Mouse (Mus musculus) right cerebral cortex, postnatal 14 days (tissue): ENCODE results near the gene Utp11.

Source experiments
- DNase-seq: peaks from one replicate; pipeline ENCODE4 v3.0.0; 2022

The Utp11 gene

DNA sequence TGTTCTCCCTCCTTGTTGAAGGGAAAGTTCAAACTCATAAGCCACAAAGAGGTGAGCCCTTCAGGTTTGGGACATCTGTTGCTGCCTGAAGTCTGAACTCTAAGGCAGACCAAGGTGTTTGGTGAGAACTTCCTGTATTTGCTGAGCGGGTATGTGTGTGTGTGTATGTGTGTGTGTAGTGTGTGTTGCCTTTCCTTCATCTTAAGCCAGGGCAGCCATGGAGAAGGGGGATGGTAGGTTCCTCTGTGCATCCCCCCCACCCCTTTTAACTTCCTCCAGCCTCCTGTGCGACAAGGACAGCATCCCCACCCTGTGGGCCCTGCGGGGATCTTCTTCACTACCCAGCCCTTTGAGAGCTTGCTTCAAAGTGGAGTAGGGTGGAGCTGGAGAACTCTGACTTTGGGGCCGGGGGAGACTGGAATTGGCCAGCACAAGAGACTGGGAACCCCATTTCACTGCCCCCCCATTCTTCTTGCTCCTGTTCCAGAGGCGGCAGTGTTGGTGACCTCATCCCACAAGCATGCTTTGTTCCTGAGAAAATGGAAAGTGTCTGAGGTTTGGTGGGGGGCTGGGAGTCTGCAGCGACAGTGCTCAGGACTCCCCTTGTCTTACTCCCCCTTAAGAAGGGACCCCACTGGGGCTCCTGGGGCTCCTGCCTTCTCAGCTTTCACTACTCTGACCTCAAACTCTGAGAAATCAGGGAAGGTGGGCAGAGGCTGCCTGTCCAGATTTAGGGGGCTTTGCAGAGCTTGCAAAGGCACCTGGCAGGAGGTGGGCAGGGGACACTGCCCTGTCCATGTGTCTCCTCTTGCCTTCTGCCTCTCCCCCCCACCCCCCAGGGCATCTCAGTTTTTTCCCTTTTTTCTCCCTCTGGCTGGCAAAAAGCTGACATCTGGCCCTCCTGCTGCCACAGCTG lies 10.7 kb upstream of the Utp11 start:
- no peak for DNase-seq

DNA sequence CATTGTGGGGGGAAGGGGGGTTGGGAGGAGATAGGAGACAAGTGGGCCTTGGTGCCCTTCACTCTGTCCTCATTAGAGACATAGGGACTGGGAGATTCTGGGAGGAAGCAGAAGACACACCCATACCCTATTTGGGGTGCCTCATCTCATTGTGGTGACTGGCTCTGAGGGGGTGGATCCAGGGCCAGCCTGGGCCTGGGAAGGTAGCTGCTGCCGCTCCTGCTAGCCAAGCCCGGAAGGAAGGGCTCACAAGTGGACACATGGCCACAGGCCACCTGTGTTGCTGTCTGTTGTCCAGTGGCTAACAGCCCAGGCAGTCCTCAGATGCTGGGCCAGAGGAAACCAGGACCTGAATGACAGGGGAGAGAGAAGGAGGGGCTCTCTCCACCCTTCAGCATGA lies 10.0 kb upstream of the Utp11 start:
- DNase-seq = no peak

DNA sequence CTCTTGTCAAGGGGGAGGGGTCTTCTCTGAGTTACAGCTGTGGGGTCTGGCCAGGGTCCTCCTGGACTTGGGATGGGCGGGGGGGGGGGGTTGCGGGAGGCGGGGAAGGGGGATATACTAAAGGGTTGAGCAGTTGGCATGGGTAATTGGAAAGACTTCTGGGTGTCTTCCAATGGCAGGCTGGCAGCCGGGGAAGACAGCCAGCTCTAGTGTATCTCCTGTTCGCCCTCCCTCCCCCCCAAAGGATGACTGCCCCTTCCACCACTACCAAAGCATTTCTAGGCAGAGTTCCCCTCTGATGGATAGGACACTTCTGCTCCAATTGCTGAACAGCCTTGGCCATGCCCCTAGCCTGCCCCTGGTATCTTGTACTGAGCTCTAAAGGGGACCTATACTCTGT lies 8.5 kb upstream of the Utp11 start:
- no peak for DNase-seq

DNA sequence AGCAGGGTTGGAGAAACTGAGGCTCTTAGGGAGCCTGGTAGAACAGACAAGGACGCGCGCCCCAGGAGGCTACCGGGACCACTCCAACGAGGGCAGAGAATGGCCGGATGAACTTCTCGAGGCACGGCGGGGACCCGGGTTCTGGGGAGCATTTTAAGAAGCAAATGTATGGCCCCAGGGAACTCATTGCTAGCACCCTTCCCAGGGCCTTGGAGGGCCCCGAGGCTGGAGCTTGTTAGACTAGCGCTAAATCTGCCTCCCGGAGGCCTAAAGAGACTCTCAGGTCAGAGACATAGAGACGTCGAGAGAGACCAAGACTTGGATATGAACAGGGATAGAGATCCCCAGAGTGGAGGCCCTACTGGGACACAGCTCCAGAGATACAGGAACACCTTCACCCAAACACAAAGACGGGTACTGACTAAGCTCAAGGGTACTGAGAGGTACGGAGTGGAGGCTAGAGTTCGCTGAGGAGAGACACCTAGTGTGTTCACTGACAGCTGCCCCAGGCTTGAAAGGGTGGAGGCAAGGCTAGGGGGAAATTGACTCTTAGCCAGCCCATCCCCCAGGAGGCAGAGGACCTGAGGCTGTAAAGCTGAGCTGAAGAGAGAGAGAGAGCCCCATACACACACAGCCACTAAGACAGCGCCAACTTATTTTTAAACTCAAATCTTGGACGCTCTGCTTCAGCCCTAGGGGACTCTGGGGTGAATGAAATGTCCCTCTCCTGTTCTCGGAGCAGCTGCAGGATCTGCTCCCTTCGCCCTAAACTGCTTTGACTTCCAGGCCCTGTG lies 7.8 kb upstream of the Utp11 start:
- no peak for DNase-seq

DNA sequence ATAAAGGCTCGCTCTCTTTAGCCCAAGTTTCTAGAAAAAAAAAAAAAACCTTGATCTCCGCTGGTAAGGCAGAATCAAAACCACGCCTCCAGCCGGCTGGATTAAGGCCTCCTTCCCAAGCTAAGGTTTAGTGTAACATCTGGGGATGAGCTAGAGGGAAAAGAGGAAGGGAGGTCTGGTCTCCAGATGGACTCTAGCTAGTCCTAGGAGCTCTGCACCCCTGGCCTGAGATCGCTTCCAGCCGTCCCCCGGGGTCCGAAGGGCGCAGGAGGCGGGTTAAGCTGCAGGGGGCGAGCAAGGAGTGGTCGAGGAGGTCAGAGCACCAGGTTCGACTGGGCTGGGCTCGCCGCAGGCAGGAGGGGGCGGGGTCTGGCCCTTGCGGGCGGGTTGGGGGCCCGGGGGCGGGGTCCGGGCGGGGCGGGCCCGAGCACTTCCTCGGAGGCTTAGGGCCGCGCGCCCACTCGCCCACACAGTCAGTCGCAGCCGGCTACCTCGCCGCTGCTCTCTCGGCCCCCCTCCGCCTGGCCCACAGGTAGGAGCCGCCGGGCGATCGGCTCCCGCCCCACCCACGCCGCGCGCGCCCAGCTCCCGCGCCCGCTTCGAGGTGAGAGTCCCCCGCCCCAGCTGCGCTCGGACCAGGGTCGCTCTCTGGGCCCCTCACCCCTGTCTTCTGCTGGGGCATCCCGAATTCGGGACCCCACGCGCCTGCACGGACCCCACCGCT lies 7.0 kb upstream of the Utp11 start, which contains the start of gene Fhl3:
Gene Fhl3 (plus strand): TSS at position 454 of the 724 bp plus-strand sequence.
- no peak for DNase-seq

DNA sequence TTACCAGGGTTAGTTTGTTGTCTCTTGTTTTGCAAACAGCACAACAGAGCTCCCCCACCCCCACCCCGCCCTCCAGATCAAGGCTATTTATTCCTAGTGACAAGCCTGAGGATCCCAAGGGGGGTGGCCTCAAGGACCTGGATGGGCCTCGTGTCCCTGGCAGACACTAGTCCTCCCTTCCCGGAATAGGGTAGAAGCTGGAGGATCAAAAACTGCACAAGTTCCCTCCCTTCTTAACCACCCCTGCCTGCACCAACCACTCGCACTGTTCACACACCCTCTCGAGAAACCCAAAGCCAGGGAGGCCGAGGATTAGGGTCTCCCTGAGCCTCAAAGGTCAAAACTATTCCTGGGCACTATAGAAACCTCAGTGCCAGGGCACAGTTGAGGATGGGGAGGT lies 6.4 kb upstream of the Utp11 start:
- no peak for DNase-seq

DNA sequence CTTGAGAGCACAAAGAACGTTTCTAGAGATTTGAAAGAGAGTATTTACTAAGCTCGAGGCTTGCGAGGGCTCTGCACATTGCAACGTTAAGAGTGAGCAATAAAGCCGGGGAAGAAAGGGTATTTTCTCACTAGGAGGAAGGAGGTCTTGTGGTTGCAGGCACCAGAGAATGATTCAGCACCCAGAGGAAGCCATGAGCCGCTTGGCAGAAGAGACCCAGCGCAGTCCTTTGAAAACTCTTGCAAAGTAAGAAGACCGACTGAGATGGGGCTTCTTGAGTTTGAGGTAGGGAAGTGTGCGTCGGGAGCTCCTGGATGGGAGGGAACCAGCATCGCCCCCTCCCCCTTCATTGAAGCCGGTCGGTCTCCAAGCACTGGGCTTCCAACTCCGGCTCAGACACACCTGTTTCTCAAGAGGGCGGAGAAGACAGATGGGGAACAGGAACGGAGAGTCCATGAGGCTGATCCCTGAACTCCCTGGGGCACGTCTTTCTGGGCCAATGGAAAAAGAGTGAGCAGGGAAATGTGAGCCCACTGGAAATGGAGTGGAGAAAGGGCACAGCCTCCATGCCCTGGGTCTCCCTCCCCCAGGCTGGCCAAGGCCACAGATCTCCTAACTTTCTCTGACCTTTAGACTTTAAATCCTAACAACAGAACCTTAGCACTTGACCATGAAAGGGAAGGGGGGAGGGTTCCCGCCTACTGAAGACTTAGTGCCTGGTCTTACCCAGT lies 2.6 kb upstream of the Utp11 start:
- DNase-seq = no peak

DNA sequence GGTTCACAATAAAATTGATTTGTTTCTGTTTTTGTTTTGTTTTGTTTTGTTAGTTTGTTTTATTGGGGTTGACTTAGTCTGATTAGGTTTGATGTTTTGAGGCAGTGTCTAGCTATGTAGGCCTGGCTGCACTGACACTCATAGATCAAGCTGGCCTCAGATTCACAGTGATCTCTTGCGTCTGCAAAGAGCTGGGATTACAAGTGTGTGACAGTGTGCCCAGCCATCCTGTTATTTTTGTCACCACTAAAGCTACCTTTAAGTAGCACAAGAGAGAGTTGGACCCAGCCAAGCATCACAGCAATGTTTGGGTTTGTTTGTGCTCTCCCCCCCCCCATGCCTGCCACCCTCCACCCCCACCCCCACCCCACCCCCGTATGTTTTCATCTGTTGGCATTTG lies 1.2 kb upstream of the Utp11 start:
- no peak for DNase-seq

DNA sequence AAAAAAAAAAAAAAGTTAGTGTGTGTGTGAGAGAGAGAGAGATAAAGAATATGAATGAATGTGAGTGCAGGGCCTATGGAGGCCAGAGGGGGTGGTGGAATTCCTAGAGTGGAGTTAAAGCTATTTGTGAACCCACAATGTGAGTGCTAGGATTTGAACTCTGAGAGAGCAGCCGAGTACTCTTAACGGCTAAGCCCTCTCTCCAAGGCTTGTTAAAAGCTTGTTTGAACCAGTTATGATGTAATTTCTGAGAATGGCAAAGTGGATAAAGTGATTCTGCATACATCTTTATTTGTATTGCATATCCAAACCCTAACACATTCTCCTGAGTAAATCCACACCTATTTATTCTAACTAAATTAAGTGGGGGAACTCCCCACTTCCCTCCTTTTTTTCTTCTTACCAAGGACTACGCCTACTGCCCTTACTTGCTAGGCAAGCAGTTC lies 961 bp downstream of the Utp11 start:
- no peak for DNase-seq

DNA sequence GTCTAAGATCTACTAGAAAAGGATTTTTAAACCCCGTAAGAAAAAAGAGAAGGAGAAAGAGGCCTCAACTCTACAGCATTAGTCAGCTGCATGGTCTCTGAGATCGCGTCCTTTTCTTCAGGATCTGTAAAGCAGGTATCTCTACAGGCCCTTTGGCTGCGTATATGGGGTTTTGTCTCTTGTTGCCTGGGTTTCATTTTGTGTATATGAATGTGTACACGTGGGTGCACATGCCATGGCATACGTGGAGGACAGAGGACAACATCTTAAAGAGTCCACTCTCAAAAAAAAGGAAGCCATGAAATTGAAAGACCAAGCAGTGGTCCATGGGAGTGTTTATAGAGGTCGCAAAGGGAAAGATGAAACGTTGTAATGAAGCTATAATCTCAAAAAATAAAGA lies 1.9 kb downstream of the Utp11 start:
- no peak for DNase-seq

DNA sequence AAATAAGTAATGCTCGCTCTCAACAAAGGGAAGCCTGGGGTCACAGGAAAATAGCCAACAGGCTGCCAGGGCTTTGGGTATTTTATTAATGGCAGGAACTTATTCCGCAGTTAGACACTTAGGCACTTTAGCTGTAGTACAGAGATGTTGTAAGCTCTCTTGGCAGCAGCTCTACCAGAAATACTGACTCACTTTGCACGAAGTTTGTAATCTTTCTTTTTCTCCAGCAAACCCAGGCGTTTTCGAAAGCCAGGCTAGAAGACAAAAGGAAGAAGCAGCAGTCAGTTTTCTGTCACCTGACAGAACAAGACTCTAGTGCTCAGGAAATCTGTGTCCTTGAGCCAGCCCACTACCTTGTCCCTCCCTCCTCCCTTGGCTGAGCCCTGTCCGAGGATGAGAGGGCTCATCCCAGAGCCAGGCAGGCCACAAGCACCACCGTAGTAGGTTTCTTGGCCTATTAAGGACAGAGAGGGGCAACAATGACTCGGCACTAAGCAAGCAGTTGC lies 7.5 kb downstream of the Utp11 start:
- DNase-seq = no peak

DNA sequence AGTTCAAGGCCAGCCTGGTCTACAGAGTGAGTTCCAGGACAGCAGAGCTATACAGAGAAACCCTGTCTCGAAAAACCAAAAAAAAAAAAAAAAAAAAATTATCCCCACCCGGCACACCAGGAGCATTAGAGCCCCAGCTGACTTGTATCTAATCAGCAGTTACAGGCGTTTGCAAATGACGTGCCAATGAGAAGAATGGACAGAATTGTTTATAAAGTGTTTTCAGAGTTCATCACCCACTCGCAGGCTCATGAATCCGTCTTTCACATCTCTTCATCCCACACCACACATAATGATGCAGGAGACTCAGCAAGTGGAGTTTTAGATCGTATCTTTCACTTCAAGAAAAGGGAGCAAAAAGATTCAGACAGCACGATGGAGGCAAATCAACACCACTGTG lies 7.9 kb downstream of the Utp11 start:
- no peak for DNase-seq

DNA sequence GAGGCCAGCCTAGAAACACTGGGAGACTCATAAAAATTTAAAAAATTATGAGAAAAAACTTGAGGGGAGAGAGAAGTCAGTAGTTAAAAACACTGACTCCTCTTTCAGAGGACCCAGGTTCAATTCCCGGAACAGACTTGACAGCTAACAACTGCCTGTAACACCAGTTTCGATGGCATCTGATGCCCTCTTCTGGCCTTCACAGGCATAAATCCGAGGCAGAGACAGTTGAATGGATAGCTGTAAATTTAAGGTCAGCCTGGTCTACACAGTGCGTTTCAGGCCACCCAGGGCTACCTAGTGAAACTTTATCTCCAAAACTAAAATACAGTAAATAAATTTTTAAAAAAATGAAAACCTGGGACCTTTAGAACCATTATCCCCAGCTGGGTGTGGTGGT lies 8.4 kb downstream of the Utp11 start:
- DNase-seq = no peak

DNA sequence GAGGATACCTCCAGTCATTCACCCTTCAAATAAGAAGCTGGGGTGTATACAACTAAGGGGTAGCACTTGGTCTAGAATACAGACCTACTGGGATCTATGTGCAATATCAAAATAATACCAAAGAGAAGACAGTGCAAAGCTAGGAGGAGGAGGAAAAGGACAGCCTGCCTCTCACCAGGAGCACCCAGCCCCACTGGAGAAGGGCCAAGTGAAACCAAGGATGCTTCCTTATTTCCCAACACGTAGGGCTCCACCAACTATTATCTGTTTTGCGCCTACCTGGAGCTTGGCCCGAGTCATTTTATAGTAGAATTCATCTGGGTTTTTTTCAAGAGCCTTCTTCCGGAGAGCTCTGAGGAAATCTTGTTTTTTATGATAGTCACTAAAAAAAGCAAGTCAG lies 9.9 kb downstream of the Utp11 start:
- no peak for DNase-seq

DNA sequence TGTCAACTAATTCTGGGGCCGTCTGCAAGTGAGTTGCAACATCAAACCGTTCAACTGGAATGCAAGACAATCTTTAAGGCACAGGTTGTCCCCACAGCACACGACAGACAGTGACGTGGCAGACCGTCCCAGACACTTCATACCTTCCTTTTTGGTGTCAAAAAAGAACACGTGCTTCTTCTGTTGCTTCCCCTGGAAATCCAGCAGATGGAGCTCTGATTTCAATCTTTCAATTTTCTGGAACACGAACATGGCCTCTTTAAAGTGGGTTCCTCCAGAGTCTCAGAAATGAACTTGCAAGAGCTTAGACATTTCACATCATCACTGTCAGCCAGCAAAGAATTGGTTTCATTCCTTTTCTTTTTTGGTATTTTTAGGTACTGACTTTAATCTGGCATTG lies 11.1 kb downstream of the Utp11 start:
- no peak for DNase-seq

DNA sequence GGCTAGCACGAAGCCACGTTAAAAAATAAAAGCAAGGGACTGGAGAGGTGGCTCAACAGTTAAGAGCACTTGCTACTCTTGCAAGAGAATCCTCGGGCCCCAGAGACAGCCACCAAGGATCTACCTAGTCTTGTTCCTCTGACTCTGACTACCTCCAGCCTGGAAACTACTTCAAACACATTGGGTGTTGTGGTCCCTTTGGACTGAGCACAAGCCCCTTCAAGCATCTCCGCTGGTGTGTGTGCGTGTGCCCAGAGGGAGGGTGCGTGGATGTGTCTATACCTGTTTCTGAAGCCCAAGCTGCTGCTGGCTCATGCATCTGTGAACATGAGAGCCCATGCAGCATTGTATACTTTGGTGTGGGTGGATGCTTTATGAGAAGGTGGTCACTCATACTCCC lies 17.4 kb downstream of the Utp11 start:
- no peak for DNase-seq

DNA sequence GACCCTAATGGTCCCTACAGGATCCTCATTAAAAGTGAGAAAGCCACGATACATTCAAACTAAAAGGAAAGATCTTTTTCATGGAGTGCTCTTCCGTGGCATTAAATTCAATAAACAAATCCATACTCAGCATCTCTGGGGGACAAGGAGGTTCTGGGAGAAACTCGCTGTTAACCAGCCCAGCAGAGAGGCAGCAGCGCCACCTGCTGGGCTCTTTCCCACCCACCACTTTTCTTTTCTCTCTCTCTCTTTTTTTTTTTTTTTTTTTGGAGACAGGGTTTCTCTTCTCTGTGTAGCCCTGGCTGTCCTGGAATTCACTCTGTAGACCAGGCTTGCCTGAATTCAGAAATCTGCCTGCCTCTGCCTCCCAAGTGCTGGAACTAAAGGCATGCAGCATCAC lies 18.4 kb downstream of the Utp11 start:
- DNase-seq = peak; percentile 79

DNA sequence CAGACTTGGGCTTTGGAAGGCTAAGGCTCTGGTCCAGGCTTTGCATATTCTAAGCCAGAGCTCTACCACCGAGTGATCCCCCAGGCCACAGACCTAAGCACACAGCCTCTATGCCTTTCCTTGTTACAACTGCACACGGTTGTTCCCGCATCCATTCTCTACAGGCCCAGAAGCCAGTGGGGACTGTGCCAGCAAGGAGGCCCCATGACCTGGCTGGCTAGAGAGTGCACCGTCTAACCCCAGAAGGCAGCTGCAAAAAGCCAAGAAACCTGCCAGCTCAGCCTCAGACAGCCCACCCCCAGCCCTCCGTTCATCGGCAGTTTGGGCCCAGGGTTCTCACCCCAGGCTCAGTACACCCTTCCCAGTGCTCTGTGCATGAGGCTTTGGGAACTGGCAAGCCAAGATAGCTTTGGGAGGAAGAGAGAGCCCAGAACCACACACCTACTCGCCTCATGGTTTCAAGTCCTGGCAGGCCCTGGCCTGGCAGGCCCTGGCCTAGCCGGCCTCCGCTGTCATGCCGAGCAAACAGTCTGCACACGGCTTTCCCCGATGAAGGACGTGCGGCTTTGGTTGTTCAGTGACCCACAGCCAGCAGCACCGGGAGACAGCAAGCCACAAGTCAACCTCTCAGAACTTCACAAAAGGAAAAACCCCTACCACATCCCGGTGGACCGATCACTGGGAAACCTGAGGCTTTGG lies 18.9 kb downstream of the Utp11 start:
- no peak for DNase-seq

DNA sequence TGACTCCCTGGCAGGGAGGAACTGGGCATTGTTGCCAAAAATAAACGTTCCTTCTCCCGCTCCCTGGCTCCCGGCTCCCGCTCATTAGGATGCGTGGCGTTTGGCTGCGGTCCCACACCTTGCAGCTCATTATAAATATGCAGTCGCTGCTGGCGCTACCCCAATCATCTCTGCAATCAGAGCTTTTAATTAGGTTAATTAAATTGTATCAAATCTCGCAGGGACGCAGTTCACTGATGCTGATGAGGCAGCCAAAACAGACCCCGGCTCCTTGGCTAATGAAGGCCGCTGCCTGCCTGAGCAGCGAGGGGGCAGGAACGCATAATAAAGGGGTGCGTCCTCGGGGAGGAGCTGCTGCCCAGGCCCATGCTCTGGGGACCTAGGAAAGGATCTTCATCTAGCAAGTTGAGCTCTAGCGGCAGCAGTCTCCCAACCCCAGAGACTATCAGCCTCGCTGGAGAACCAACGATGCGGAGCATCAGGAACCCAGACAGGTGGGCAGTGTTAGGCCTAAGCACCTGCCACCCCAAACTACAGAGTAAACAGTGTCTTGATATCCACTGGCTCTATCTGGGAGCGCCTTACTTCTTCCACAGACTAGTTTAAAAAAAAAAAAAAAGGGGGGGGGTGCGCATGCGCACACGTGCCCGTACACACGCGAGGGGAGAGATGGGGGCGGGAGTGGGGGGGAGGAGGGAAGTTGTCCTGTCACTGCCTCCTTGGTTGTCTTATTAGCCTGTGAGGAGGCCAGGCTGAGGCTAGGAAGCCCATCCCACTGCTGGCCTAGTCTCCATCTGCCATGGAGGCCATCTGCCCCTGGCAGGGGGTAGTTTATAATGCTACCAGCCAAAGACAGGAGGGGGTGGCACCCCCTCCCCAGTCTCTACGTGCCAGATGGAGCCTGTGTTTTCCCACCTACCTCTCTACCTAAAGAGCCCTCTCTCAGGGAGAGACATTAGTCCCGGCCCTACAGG lies 20.8 kb downstream of the Utp11 start:
- peak; percentile 68 for DNase-seq

DNA sequence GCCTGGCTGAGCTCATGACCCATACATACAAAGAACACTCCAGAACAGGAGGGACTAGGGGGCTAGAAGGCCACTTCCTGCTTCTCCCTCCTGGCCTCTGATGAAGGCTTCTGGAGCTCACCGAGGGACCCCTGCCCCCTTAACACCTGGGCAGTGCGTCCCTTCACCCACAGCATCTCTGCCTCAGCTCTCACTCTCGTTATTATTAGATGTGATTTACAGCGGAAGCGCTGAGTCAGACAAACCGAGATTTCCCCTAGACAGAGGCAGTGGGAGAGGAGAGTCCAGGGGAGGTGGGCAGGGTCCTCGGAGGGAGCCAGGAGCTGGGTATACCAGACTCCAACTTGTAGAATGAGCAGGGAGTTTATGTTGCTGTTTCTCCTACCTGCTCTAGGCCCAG lies 21.8 kb downstream of the Utp11 start:
- DNase-seq = no peak

DNA sequence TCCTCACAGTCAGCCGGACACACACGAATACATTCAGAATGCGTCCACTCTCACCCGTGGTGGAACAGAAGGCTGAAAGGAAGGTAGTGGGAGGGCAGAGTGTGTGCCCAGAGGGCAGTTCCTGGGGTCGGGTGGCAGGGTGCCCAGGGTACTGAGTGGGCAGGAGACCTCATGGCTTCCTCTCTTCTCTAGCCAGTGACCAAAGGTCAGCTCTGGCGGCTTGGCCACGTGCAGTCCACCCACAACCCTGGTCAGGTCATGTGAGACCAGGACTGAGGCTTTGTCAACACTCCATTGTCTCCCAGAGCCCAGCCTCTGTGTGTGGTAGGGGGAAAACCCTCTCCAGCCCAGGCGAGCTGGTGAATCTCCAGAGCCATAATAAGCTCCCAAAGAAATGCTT lies 23.2 kb downstream of the Utp11 start:
- no peak for DNase-seq
